ENCODE assay signal across 8 mouse cellular contexts in the genomic region with DNA sequence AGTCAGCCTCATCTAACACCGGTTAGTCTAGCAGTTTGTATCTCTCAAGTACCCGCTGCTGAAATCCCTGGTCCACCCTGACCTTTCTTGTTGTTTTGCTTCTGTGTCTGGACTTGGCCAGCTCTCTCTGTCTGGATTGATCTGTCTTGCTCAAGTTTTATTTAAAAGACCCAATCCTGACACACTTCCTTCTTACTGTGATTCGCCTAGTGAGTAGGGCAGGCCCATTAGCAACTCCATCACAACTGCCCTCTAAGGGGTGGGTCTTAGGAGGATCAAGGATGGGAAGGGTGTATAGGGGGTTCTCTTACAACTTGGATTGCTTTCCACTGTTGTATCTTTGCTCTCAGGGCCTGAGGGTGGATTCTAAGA. TPM values are rescaled to one million over a fixed set of nuclear protein-coding genes. Genes with fewer than 3 reads are reported as not detected.
DNase-seq lines count a peak whose midpoint lies in the region; ATAC-seq lines count a peak whose summit lies in the region.

No protein-coding gene starts in this region.

- no peaks in the 10 kb centered on the region for H3K27me3 ChIP-seq in heart, embryonic 12.5 days (replicated peaks)
- no peaks in the 10 kb centered on the region for H3K27me3 ChIP-seq in kidney, embryonic 16.5 days (ENCODE audit: insufficient read depth, low read length)

- DNase-seq in ovary, adult 18-20 months (ENCODE audit: low spot score), result peak; percentile 49
- no peak for DNase-seq in ovary, postnatal 14 days (ENCODE audit: low spot score)
- peak; percentile 27 for DNase-seq in mesoderm, embryonic 11.5 days (ENCODE audit: low read depth, low spot score)
- DNase-seq in urinary bladder, postnatal 25 days (ENCODE audit: low spot score), result no peak
- no peak for DNase-seq in cerebellum, postnatal 36 days
- DNase-seq in left cerebral cortex, adult 11 months (ENCODE audit: low spot score), result no peak

- H3K4me3 ChIP-seq in heart, embryonic 12.5 days, result peak overlapping the region; percentile 52
- H3K4me3 ChIP-seq in kidney, embryonic 16.5 days (ENCODE audit: low read length), result peak overlapping the region; percentile 53

- WGBS in heart, embryonic 12.5 days, result 50% methylated on average over 3 of the region's 3 CpGs
- 64% methylated on average over 3 of the region's 3 CpGs for WGBS in kidney, embryonic 16.5 days

- peak overlapping the region; percentile 86 for H3K9ac ChIP-seq in heart, embryonic 12.5 days
- H3K9ac ChIP-seq in kidney, embryonic 16.5 days (replicated peaks; ENCODE audit: low read length), result peak overlapping the region; percentile 83

- peak overlapping the region; percentile 77 for H3K27ac ChIP-seq in heart, embryonic 12.5 days (ENCODE audit: poor library complexity, severe bottlenecking)
- peak overlapping the region; percentile 66 for H3K27ac ChIP-seq in kidney, embryonic 16.5 days (ENCODE audit: low read length)

- H3K9me3 ChIP-seq in heart, embryonic 12.5 days (replicated peaks), result 0 out of 2 replicates have a peak, but pooled peaks cover 4% of the 10 kb centered on the region
- H3K9me3 ChIP-seq in kidney, embryonic 16.5 days (ENCODE audit: low read length), result 0 out of 2 replicates have a peak, but pooled peaks cover 3% of the 10 kb centered on the region

- peaks cover 19% of the 10 kb centered on the region for H3K36me3 ChIP-seq in heart, embryonic 12.5 days
- no peaks in the 10 kb centered on the region for H3K36me3 ChIP-seq in kidney, embryonic 16.5 days (ENCODE audit: insufficient read depth, low read length)

- H3K4me2 ChIP-seq in heart, embryonic 12.5 days, result peak overlapping the region; percentile 84
- peak overlapping the region; percentile 71 for H3K4me2 ChIP-seq in kidney, embryonic 16.5 days (replicated peaks; ENCODE audit: low read depth, low read length)

- peaks cover 18% of the 10 kb centered on the region for H3K4me1 ChIP-seq in heart, embryonic 12.5 days (replicated peaks)
- peaks cover 15% of the 10 kb centered on the region; the same call in 1 of the 2 replicates for H3K4me1 ChIP-seq in kidney, embryonic 16.5 days (ENCODE audit: insufficient read depth, low read length)

- ATAC-seq in heart, embryonic 12.5 days (ENCODE audit: insufficient number of reproducible peaks, low FRiP score), result peak; percentile 64
- peak; percentile 88 for ATAC-seq in kidney, embryonic 16.5 days (ENCODE audit: low FRiP score, low TSS enrichment)

RNA-seq across cellular contexts. Expression of gene Gpx7, which starts 1.0 kb away (rescaled TPM):
- 66.1 and 67.6 TPM in 2 replicates for polyA plus RNA-seq in heart, embryonic 12.5 days (2016; fragmentation: Nextera tagmentation; extraction: Ambion mirVana)
- polyA plus RNA-seq in kidney, embryonic 16.5 days (2015; fragmentation: Nextera tagmentation; extraction: Ambion mirVana), result 65.2 and 65.4 TPM in 2 replicates

RNA-seq across cellular contexts. Expression of gene Shisal2a, which starts 22.6 kb away (rescaled TPM):
- 1.1 and 1.4 TPM in 2 replicates for polyA plus RNA-seq in heart, embryonic 12.5 days (2016; fragmentation: Nextera tagmentation; extraction: Ambion mirVana)
- 0.29 and 1.1 TPM in 2 replicates for polyA plus RNA-seq in kidney, embryonic 16.5 days (2015; fragmentation: Nextera tagmentation; extraction: Ambion mirVana)

RNA-seq across cellular contexts. Expression of gene Tut4, which starts 53.5 kb away (rescaled TPM):
- 54.4 and 61.2 TPM in 2 replicates for polyA plus RNA-seq in heart, embryonic 12.5 days (2016; fragmentation: Nextera tagmentation; extraction: Ambion mirVana)
- polyA plus RNA-seq in kidney, embryonic 16.5 days (2015; fragmentation: Nextera tagmentation; extraction: Ambion mirVana), result 55.1 and 72.0 TPM in 2 replicates

Comparison
In these comparisons a context has a peak if more than half of its experiments do, and no peak if none do; other contexts are left out.
1. DNase-seq: peak in ovary, adult 18-20 months (single experiment) and mesoderm, embryonic 11.5 days (single experiment); none in ovary, postnatal 14 days (single experiment), urinary bladder, postnatal 25 days (single experiment), cerebellum, postnatal 36 days (0 of 2) and left cerebral cortex, adult 11 months (single experiment).